Mouse (Mus musculus): ENCODE results near the gene Smug1. TPM values are rescaled to one million over a fixed set of nuclear protein-coding genes. Genes with fewer than 3 reads are reported as not detected.

Gene Smug1
- total and polyA plus RNA-seq, 2 experiments from 2014 or later: 10.1 to 18.2 TPM

GRCm38 (mm10) chr15:103190083-103190482 is 23.2 kb upstream of the Smug1 start:
- 83% methylated on average over 7 of the region's 7 CpGs for WGBS
- Histone ChIP-seq H3K9ac (replicated peaks; ENCODE audit: low read depth, low read length) (no peak overlapping the region), H3K27ac (ENCODE audit: low read depth) (no peak overlapping the region), H3K4me2 (ENCODE audit: low read depth, low read length) (no peak overlapping the region), H3K27me3 (ENCODE audit: control insufficient read depth, insufficient read depth, low read length) (no peaks in the 10 kb centered on the region), H3K36me3 (replicated peaks; ENCODE audit: control insufficient read depth, insufficient read depth, low read length) (peaks cover 29% of the 10 kb centered on the region), H3K4me3 (ENCODE audit: low read depth, low read length) (no peak overlapping the region), H3K4me1 (ENCODE audit: control insufficient read depth, insufficient read depth) (no peaks in the 10 kb centered on the region), H3K9me3 (replicated peaks; ENCODE audit: control insufficient read depth, low read length) (no peaks in the 10 kb centered on the region)
- DNase-seq (ENCODE audit: low spot score) (no peak), ATAC-seq (ENCODE audit: insufficient read depth, low read depth) (no peak)
- TF ChIP-seq CTCF (IDR thresholded peaks at IDR 0.05; ENCODE audit: low read depth) (no peak), EP300 (IDR thresholded peaks at IDR 0.05; ENCODE audit: low read depth) (no peak)

DNA sequence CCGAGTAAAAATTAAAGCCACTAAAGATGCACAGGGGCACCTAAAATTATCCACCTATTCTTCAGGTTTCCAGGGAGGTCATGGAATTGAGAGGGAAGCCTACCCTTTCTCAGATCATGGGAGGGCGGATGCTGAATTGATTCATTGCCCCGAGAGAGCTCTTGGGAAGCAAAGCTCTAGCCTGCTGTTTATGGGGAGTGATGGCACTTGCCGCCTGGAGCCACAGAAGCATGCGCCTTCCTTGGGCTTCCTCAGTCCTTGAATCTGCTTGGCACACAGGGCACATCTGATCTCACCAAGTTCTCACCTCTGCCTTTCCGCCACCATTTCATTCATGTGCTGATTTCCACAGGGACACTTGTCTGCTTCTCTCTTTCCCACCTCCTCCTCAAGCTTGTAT is 20.9 kb upstream of the Smug1 start:
- Histone ChIP-seq H3K9ac (replicated peaks; ENCODE audit: low read depth, low read length) (no peak overlapping the region), H3K9me3 (replicated peaks; ENCODE audit: control insufficient read depth, low read length) (no peaks in the 10 kb centered on the region), H3K4me3 (ENCODE audit: low read depth, low read length) (no peak overlapping the region), H3K27me3 (ENCODE audit: control insufficient read depth, insufficient read depth, low read length) (0 out of 2 replicates have a peak, but pooled peaks cover 3% of the 10 kb centered on the region), H3K4me2 (ENCODE audit: low read depth, low read length) (no peak overlapping the region), H3K36me3 (replicated peaks; ENCODE audit: control insufficient read depth, insufficient read depth, low read length) (peaks cover 12% of the 10 kb centered on the region), H3K27ac (ENCODE audit: low read depth) (no peak overlapping the region), H3K4me1 (ENCODE audit: control insufficient read depth, insufficient read depth) (peaks cover 6% of the 10 kb centered on the region)
- TF ChIP-seq EP300 (IDR thresholded peaks at IDR 0.05; ENCODE audit: low read depth) (no peak), CTCF (IDR thresholded peaks at IDR 0.05; ENCODE audit: low read depth) (no peak)
- WGBS: 80% methylated on average over 6 of the region's 6 CpGs
- ATAC-seq (ENCODE audit: insufficient read depth, low read depth) (no peak), DNase-seq (ENCODE audit: low spot score) (no peak)

- 37% methylated on average over 19 of the region's 19 CpGs for WGBS
- H3K27me3 ChIP-seq (ENCODE audit: control insufficient read depth, insufficient read depth, low read length): peaks cover 18% of the 10 kb centered on the region; the same call in 1 of the 2 replicates
- no peaks in the 10 kb centered on the region; the same call in 1 of the 2 replicates for H3K36me3 ChIP-seq (replicated peaks; ENCODE audit: control insufficient read depth, insufficient read depth, low read length)
- H3K4me2 ChIP-seq (ENCODE audit: low read depth, low read length): no peak overlapping the region
- H3K9ac ChIP-seq (replicated peaks; ENCODE audit: low read depth, low read length): no peak overlapping the region
- H3K4me1 ChIP-seq (ENCODE audit: control insufficient read depth, insufficient read depth): peaks cover 6% of the 10 kb centered on the region
- peak; percentile 42; the same call in 1 of the 2 replicates for ATAC-seq (ENCODE audit: insufficient read depth, low read depth)
- peak; percentile 53 for DNase-seq (ENCODE audit: low spot score)
- no peak for TF ChIP-seq EP300 (IDR thresholded peaks at IDR 0.05; ENCODE audit: low read depth)
- peak; percentile 65 for TF ChIP-seq CTCF (IDR thresholded peaks at IDR 0.05; ENCODE audit: low read depth)
- no peaks in the 10 kb centered on the region for H3K9me3 ChIP-seq (replicated peaks; ENCODE audit: control insufficient read depth, low read length)
- H3K27ac ChIP-seq (ENCODE audit: low read depth): no peak overlapping the region
- no peak overlapping the region for H3K4me3 ChIP-seq (ENCODE audit: low read depth, low read length)
Observed at GRCm38 (mm10) chr15:103185462-103186198, 18.7 kb upstream of the Smug1 start.

- DNase-seq (ENCODE audit: low spot score) (no peak), ATAC-seq (ENCODE audit: insufficient read depth, low read depth) (peak; percentile 12; the same call in 1 of the 2 replicates)
- 12% methylated on average over 25 of the region's 25 CpGs for WGBS
- H3K27me3 ChIP-seq (ENCODE audit: control insufficient read depth, insufficient read depth, low read length): peaks cover 32% of the 10 kb centered on the region
- H3K27ac ChIP-seq (ENCODE audit: low read depth): no peak overlapping the region
- TF ChIP-seq EP300 (IDR thresholded peaks at IDR 0.05; ENCODE audit: low read depth): no peak
- TF ChIP-seq CTCF (IDR thresholded peaks at IDR 0.05; ENCODE audit: low read depth): peak; percentile 17
- peaks cover 6% of the 10 kb centered on the region for H3K4me1 ChIP-seq (ENCODE audit: control insufficient read depth, insufficient read depth)
- H3K36me3 ChIP-seq (replicated peaks; ENCODE audit: control insufficient read depth, insufficient read depth, low read length): no peaks in the 10 kb centered on the region
- H3K4me2 ChIP-seq (ENCODE audit: low read depth, low read length): peak overlapping the region; percentile 67
- H3K9me3 ChIP-seq (replicated peaks; ENCODE audit: control insufficient read depth, low read length): no peaks in the 10 kb centered on the region
- H3K9ac ChIP-seq (replicated peaks; ENCODE audit: low read depth, low read length): no peak overlapping the region
- H3K4me3 ChIP-seq (ENCODE audit: low read depth, low read length): peak overlapping the region; percentile 37
Observed at GRCm38 (mm10) chr15:103183651-103184610, 17.0 kb upstream of the Smug1 start.

- peak; percentile 49; the same call in 1 of the 2 replicates for ATAC-seq (ENCODE audit: insufficient read depth, low read depth)
- H3K27ac ChIP-seq (ENCODE audit: low read depth): no peak overlapping the region
- no peak overlapping the region for H3K9ac ChIP-seq (replicated peaks; ENCODE audit: low read depth, low read length)
- 1% methylated on average over 21 of the region's 21 CpGs for WGBS
- peak overlapping the region; percentile 67 for H3K4me2 ChIP-seq (ENCODE audit: low read depth, low read length)
- no peaks in the 10 kb centered on the region for H3K9me3 ChIP-seq (replicated peaks; ENCODE audit: control insufficient read depth, low read length)
- peak overlapping the region; percentile 37 for H3K4me3 ChIP-seq (ENCODE audit: low read depth, low read length)
- H3K36me3 ChIP-seq (replicated peaks; ENCODE audit: control insufficient read depth, insufficient read depth, low read length): no peaks in the 10 kb centered on the region
- peaks cover 40% of the 10 kb centered on the region for H3K27me3 ChIP-seq (ENCODE audit: control insufficient read depth, insufficient read depth, low read length)
- TF ChIP-seq EP300 (IDR thresholded peaks at IDR 0.05; ENCODE audit: low read depth) (no peak), CTCF (IDR thresholded peaks at IDR 0.05; ENCODE audit: low read depth) (peak; percentile 51)
- peak; percentile 42 for DNase-seq (ENCODE audit: low spot score)
- H3K4me1 ChIP-seq (ENCODE audit: control insufficient read depth, insufficient read depth): peaks cover 6% of the 10 kb centered on the region
Observed at GRCm38 (mm10) chr15:103183135-103183534, 16.2 kb upstream of the Smug1 start.
